Mouse (Mus musculus) embryonic facial prominence, embryonic 13.5 days (tissue): ENCODE measurements around the gene Tmem132d. TPM values are rescaled to one million over a fixed set of nuclear protein-coding genes. Genes with fewer than 3 reads are reported as not detected.

Experiments used
- ATAC-seq: fragments of 200-750 bp; cut with Nextera tagmentation; 2 replicates; pipeline ENCODE4 v1.8.0; 2017; ENCODE audit warnings: low read depth; ENCODE audit not compliant: insufficient number of reproducible peaks, insufficient read depth, low FRiP score, low TSS enrichment
- H3K27ac ChIP-seq: fragments of 300-500 bp; sonication (generic); 2 replicates; pipeline ENCODE4 v1.5.1; 2015; ENCODE audit warnings: moderate library complexity, mild to moderate bottlenecking, inconsistent platforms
- H3K27me3 ChIP-seq: fragments of 300-500 bp; sonication (generic); 2 replicates; pipeline ENCODE4 v1.6.1; 2015; ENCODE audit warnings: mild to moderate bottlenecking, inconsistent platforms
- H3K36me3 ChIP-seq: fragments of 300-500 bp; sonication (generic); 2 replicates; pipeline ENCODE4 v1.6.1; 2015; ENCODE audit warnings: mild to moderate bottlenecking, inconsistent platforms
- H3K4me1 ChIP-seq: fragments of 300-500 bp; sonication (generic); 2 replicates; pipeline ENCODE4 v1.6.1; 2015; ENCODE audit warnings: inconsistent platforms
- H3K4me2 ChIP-seq: fragments of 300-500 bp; sonication (generic); 2 replicates; pipeline ENCODE4 v1.6.1; 2015; ENCODE audit warnings: moderate library complexity, mild to moderate bottlenecking, inconsistent platforms
- H3K4me3 ChIP-seq: fragments of 300-500 bp; sonication (generic); 2 replicates; pipeline ENCODE4 v1.5.1; 2015; ENCODE audit warnings: mild to moderate bottlenecking, inconsistent platforms
- H3K9ac ChIP-seq: fragments of 300-500 bp; sonication (generic); 2 replicates; pipeline ENCODE4 v1.6.1; 2015; ENCODE audit warnings: mild to moderate bottlenecking, inconsistent platforms
- H3K9me3 ChIP-seq: fragments of 300-500 bp; sonication (generic); 2 replicates; pipeline ENCODE4 v1.6.1; 2016; ENCODE audit warnings: inconsistent platforms
- WGBS: fragments of 180-500 bp; shearing (Covaris S2); methylation state at CpG from one replicate; pipeline ENCODE4 v1.1.7; 2015; ENCODE audit warnings: mixed read lengths; 5-methylcytosine and 5-hydroxymethylcytosine counted together
- polyA plus RNA-seq: library from polyadenylated mRNA; unstranded; fragments of >200 nt; fragmentation: Nextera tagmentation; extraction: Ambion mirVana; gene quantifications from 2 replicates; pipeline ENCODE4 v1.2.1, GENCODE M21; 2015

Tmem132d gene
- polyA plus RNA-seq, 1 experiment from 2014 or later, result 1.8 TPM

DNA sequence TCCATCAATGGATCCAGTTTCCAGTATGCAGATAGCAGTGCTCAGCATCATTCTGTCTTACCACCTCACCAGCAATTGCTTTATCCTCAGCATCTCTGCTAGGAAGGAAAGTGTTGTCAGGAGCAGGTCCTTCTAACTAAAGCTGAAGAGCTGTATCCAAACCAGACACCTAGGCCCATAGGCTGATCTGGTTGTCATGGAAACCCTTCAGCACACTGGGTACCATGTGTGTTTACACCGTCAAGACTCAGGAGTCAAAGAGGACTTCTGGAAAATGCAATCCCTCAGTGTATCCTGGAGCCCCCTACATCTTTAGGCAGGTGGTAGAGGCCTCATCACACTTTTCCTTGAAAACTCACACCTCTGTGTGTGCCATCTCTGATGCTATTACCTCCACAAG lies 513.7 kb downstream of the Tmem132d start:
- no peak overlapping the region for H3K4me3 ChIP-seq
- no peaks in the 10 kb centered on the region for H3K9me3 ChIP-seq
- ATAC-seq, result no peak
- H3K27ac ChIP-seq, result no peak overlapping the region
- H3K4me1 ChIP-seq, result no peaks in the 10 kb centered on the region
- H3K36me3 ChIP-seq, result no peaks in the 10 kb centered on the region
- no peak overlapping the region for H3K9ac ChIP-seq
- no peak overlapping the region for H3K4me2 ChIP-seq
- H3K27me3 ChIP-seq, result no peaks in the 10 kb centered on the region
- WGBS, result 85% methylated on average over 1 of the region's 1 CpGs

DNA sequence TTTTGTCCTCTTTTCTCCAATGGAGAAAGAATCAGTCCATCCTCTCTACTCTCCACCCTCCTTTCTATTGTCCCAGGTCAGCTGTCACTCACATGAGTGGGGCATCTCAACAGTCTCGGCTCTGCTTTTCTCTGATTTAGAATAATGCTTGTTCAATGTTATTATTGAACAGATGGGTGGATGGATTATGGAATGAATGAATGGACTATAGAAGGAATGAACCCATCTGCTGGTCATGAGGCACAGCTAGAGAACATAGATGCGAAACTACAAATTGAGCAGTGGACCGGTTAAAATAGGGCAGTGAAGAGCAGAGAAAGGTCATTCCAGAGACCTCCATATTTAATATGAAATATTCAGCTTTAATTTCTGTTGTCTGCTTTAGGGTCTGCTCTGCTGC lies 514.5 kb downstream of the Tmem132d start:
- Histone ChIP-seq H3K4me3 (no peak overlapping the region), H3K9ac (no peak overlapping the region), H3K4me2 (no peak overlapping the region), H3K9me3 (no peaks in the 10 kb centered on the region), H3K36me3 (no peaks in the 10 kb centered on the region), H3K27ac (no peak overlapping the region), H3K27me3 (no peaks in the 10 kb centered on the region), H3K4me1 (no peaks in the 10 kb centered on the region)
- ATAC-seq, result no peak
- 91% methylated on average over 3 of the region's 3 CpGs for WGBS

DNA sequence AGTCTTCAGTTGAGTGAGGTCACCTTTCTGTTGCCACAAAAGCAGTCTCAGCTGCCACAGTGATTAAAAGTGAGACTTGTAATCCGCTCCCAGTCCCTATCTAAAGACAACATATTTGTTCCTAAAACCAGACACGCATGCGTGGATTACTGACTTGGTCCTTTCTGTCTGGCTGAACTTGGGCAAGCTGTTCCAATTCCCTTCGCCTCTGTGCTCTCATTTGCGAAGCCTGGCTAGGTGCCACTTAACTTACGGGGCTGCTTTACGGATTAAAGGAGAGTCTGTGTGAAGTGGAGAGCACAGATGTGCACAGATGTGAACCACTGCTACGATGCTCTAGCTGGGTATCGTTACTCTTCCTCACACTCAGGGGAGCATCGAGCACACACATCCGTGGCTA lies 518.7 kb downstream of the Tmem132d start:
- Histone ChIP-seq H3K27ac (no peak overlapping the region), H3K9me3 (no peaks in the 10 kb centered on the region)
- 70% methylated on average over 11 of the region's 11 CpGs for WGBS

DNA sequence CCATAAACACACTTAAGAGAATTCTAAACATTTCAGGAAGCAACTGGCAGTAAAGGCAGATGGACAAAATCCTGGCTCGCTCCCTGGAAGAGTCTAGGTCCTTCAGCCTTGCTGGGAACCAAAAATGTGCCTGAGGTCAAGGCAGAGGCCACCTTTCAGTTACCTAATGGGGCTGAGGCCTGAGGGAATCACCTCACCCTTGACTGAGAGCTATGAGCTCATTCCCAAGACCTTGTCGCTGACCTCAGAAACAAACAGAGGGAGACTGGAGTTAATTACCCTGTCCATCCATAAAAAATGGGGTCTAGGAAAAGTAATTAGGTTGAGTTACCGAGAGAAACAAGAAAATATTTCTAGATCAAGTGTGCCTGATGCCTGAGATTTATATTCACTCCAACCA lies 521.3 kb downstream of the Tmem132d start:
- no peaks in the 10 kb centered on the region for H3K36me3 ChIP-seq
- no peaks in the 10 kb centered on the region for H3K4me1 ChIP-seq
- H3K9ac ChIP-seq, result no peak overlapping the region
- no peaks in the 10 kb centered on the region for H3K27me3 ChIP-seq
- H3K4me3 ChIP-seq, result no peak overlapping the region
- 48% methylated on average over 3 of the region's 3 CpGs for WGBS
- H3K27ac ChIP-seq, result no peak overlapping the region
- H3K9me3 ChIP-seq, result no peaks in the 10 kb centered on the region
- H3K4me2 ChIP-seq, result no peak overlapping the region
- ATAC-seq, result no peak

More for the DNA sequence above, 518.7 kb downstream of the Tmem132d start:
- no peak overlapping the region for H3K4me3 ChIP-seq
- H3K4me1 ChIP-seq, result no peaks in the 10 kb centered on the region
- no peak for ATAC-seq
- H3K27me3 ChIP-seq, result no peaks in the 10 kb centered on the region
- H3K4me2 ChIP-seq, result no peak overlapping the region
- H3K9ac ChIP-seq, result no peak overlapping the region
- H3K36me3 ChIP-seq, result no peaks in the 10 kb centered on the region

DNA sequence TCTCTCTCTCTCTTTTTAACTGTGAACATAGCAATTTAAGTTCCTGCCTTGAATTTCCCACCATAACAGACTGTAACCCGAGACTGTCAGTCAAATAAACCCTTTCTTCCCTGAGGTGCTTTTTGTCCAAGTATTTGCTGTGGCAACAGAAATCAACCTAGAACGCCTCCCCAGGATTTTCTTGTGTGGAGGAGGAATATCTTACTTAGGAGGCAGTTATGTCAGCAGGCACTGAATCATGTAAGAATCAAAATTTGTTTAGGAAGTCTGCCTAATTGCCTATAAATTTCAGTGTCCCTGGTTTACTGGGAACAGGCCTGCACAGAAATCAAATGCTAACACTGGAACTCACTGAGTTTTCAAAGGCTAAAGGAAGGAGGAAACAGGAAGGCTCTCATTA lies 522.5 kb downstream of the Tmem132d start:
- Histone ChIP-seq H3K4me3 (no peak overlapping the region), H3K9ac (no peak overlapping the region), H3K4me2 (no peak overlapping the region), H3K4me1 (no peaks in the 10 kb centered on the region), H3K36me3 (no peaks in the 10 kb centered on the region), H3K27ac (no peak overlapping the region), H3K9me3 (no peaks in the 10 kb centered on the region), H3K27me3 (no peaks in the 10 kb centered on the region)
- no peak for ATAC-seq
- WGBS, result 18% methylated on average over 2 of the region's 2 CpGs

DNA sequence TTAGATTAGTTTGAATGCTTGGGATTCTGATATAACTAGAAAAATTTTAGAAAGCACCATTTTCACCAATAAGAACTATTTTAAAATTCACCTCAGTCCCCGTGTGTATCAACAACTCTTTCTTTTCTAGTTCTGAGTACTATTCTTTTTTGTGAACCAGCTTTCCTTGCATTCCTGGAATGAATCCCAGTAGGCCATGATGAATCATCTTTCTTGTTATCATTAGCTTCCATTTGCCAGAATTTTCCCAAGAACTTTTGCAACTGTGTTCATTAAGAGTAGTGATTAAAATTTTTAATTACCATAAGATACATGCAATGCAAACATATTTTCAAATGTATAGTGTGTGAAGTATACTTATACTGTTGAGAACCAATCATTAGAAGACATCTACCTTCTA lies 537.7 kb downstream of the Tmem132d start:
- Histone ChIP-seq H3K9ac (no peak overlapping the region), H3K4me1 (no peaks in the 10 kb centered on the region), H3K9me3 (no peaks in the 10 kb centered on the region), H3K27ac (no peak overlapping the region), H3K4me2 (no peak overlapping the region), H3K27me3 (no peaks in the 10 kb centered on the region), H3K4me3 (no peak overlapping the region), H3K36me3 (no peaks in the 10 kb centered on the region)
- WGBS, result 80% methylated on average over 1 of the region's 1 CpGs
- ATAC-seq, result no peak

DNA sequence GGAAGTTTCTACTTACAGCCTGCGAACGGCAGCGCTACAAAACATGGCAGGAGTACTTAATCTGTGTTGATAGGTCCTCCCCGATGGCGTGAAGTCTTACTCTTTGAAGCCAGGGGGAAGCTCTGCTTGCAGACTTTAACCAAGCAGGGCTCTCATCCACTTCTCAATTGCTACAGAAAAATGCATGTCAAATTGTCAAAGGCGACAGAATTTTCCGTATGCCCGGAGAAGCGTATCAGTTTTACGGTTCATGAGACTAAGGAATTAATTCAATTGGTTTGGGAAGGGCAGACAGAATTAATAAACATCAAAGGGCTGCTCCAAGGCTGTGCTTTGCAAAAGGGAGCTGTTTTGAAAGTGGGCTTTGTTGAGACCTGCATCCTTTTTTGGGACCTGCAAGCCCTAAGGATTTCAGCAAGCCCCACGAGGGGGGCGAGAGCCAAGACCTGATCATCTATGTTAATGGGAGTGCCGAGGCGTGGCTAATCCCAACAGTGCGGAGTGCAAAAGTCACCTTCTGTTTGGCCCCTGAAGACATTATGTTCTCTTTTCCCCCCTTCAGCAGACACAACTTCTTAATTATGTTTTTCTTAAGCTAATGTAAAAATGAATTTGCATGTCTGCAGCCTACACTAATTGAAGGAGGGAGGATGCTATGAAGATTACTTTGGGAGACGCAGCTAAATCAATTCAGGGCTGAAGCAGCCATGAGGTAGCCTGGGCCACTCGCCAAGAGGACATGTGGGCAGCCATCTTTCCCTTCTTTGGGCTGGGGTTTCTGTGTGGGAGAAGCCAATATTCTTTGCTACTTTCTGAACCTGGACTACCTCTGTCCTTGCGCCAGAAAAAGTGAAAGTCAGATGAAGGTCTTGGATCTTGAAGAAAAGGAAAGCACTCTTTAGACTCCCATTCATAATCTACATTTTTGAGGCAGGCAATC lies 547.0 kb downstream of the Tmem132d start:
- H3K27ac ChIP-seq, result no peak overlapping the region
- H3K27me3 ChIP-seq, result no peaks in the 10 kb centered on the region
- no peak overlapping the region for H3K9ac ChIP-seq
- H3K36me3 ChIP-seq, result no peaks in the 10 kb centered on the region
- H3K9me3 ChIP-seq, result no peaks in the 10 kb centered on the region
- no peaks in the 10 kb centered on the region for H3K4me1 ChIP-seq
- 61% methylated on average over 18 of the region's 18 CpGs for WGBS
- ATAC-seq, result no peak
- no peak overlapping the region for H3K4me3 ChIP-seq
- no peak overlapping the region for H3K4me2 ChIP-seq

DNA sequence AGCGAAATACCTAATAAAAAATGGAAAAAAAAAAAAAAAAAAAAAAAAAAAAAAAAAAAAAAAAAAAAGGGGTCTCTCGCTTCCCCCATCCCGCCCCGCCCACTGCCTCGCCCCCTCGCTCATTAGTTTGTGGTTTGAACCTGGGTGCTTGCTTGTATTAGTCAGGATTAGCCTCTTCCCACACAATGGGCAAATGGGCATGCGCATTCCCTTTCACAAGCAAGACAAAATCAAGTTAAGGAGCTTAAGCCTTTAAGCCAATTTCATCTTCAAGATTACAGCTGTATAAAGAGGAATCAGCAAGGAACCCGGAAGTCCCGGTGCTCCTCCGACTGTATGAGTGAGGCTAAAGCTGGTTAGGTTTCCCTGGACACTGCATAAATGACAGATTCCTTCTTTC lies 549.9 kb downstream of the Tmem132d start:
- ATAC-seq, result no peak
- H3K36me3 ChIP-seq, result no peaks in the 10 kb centered on the region
- H3K4me1 ChIP-seq, result no peaks in the 10 kb centered on the region
- H3K9ac ChIP-seq, result no peak overlapping the region
- WGBS, result 69% methylated on average over 8 of the region's 10 CpGs
- no peak overlapping the region for H3K27ac ChIP-seq
- H3K9me3 ChIP-seq, result no peaks in the 10 kb centered on the region
- H3K4me3 ChIP-seq, result no peak overlapping the region
- H3K4me2 ChIP-seq, result no peak overlapping the region
- H3K27me3 ChIP-seq, result no peaks in the 10 kb centered on the region

DNA sequence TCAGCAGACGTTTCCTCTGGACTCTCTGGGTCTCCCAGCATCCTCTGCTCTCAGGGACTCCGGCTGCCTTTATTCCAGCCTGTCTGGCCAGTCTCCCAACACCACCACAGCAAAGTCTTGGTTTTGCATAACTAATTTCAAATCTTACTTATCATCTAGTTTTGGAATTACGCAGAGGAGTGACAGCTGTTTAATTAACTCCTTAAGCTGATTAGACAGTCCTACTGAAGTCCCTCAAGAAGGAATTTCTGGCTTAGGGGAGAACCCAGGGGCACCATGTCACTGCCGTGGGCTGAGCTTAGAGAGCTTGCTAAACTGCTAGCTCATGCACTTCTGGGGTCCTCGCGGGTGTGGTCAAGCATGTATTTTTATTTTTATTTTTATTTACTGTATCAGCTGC lies 558.4 kb downstream of the Tmem132d start:
- H3K4me3 ChIP-seq, result no peak overlapping the region
- no peaks in the 10 kb centered on the region for H3K36me3 ChIP-seq
- no peak overlapping the region for H3K27ac ChIP-seq
- H3K4me1 ChIP-seq, result no peaks in the 10 kb centered on the region
- ATAC-seq, result no peak
- 76% methylated on average over 6 of the region's 6 CpGs for WGBS
- no peak overlapping the region for H3K4me2 ChIP-seq
- H3K9me3 ChIP-seq, result no peaks in the 10 kb centered on the region
- no peaks in the 10 kb centered on the region for H3K27me3 ChIP-seq
- no peak overlapping the region for H3K9ac ChIP-seq

DNA sequence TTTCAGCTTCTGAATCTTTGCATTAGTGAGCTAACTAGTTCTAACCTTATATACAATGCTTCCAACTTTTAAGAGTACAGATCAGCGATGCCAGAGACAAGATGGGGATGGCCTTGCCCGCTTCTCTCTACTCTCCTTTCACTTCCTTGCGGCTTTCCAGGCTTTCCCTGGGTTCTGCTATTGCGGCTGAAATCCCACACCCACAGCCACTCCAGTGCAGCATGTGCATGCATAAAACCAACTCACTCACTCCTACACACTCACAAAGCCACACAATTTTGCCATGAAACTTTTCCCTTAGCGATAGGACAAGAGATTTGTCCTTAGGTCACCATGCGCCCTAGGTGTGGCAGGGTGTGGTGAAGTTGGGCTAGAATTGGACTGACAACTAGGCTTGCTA lies 567.7 kb downstream of the Tmem132d start:
- no peak overlapping the region for H3K27ac ChIP-seq
- no peaks in the 10 kb centered on the region for H3K27me3 ChIP-seq
- 86% methylated on average over 6 of the region's 6 CpGs for WGBS
- no peak overlapping the region for H3K4me2 ChIP-seq
- H3K4me1 ChIP-seq, result no peaks in the 10 kb centered on the region
- H3K9me3 ChIP-seq, result no peaks in the 10 kb centered on the region
- ATAC-seq, result no peak
- no peaks in the 10 kb centered on the region for H3K36me3 ChIP-seq
- H3K9ac ChIP-seq, result no peak overlapping the region
- no peak overlapping the region for H3K4me3 ChIP-seq

DNA sequence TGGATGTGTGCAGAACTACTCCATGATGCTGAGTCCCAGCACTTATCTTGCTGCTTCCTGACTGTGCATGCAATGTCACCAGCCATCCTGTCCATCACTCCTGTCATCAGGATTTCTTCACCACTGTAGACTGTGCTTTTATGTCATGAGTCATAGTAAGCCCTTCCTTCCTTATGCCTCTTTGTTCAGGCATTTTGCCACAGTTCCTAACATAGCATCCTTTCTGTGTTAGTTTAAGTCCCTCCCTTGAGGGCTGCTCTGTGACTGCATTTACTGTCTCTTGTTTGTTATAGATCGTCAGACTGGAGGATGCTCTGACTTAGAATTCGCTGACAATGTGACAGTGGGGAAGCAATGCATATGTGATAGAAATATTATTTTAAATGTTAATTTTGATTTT lies 573.2 kb downstream of the Tmem132d start:
- Histone ChIP-seq H3K4me3 (no peak overlapping the region), H3K27ac (no peak overlapping the region), H3K36me3 (no peaks in the 10 kb centered on the region), H3K9me3 (no peaks in the 10 kb centered on the region), H3K4me1 (no peaks in the 10 kb centered on the region), H3K4me2 (no peak overlapping the region), H3K9ac (no peak overlapping the region), H3K27me3 (no peaks in the 10 kb centered on the region)
- no peak for ATAC-seq
- 56% methylated on average over 2 of the region's 2 CpGs for WGBS

DNA sequence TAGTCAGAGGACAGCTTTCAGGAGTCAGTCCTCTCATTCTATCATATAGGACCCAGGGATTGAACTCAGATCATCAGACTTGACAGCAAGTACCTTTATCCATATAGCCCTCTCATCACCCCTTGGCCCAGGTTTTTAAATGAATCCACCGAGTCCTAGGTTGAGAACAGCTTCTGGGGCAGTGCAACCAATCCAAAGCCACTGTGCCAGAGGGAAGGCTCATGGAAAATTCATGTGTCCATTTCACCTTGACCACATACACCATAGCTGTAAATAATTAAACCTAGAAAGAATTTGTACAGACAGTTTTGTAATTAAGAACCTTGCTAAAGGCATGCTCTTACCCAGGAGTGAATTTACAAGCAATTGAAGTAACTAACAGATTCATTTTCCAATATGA lies 580.6 kb downstream of the Tmem132d start:
- no peak overlapping the region for H3K4me2 ChIP-seq
- no peak overlapping the region for H3K9ac ChIP-seq
- H3K36me3 ChIP-seq, result no peaks in the 10 kb centered on the region
- H3K27ac ChIP-seq, result no peak overlapping the region
- H3K4me1 ChIP-seq, result no peaks in the 10 kb centered on the region
- H3K9me3 ChIP-seq, result 0 out of 2 replicates have a peak, but pooled peaks cover 6% of the 10 kb centered on the region
- 88% methylated on average over 1 of the region's 1 CpGs for WGBS
- H3K27me3 ChIP-seq, result no peaks in the 10 kb centered on the region
- ATAC-seq, result no peak
- H3K4me3 ChIP-seq, result no peak overlapping the region
